Mouse (Mus musculus): ENCODE measurements at regions not wholly inside any gene's neighbourhood (a gene's known extent, or its start where the extent isn't known, plus 50 kb on each side); places are given as distances from the start of the nearest gene placed in this dataset.

DNA sequence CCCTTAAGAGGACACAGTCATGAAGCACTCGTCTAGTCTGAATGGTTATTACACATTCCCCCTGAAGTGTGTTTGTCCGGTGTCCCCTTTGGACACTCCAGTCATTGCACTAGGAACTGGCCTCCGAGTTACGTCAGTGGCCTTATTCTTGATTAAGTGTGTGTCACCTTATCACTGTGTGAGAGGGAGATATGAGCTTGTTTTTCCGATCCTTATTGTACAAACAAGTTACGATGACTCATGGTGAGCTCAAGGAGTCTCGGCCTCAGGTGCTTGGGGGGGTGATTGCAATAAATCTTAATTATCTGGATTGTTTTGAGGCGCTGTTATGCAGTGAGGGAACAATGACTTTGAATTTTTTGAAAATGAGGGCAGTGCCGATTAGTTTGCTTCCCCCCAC lies 241.8 kb upstream of the 1700056E22Rik start:
- TF ChIP-seq POLR2A (IDR thresholded peaks at IDR 0.05; ENCODE audit: control insufficient read depth, low read depth, low read length) (no peak), CTCF (IDR thresholded peaks at IDR 0.05; ENCODE audit: control insufficient read depth, insufficient read depth, insufficient replicate concordance, low read depth, low read length) (no peak)
